Mouse (Mus musculus) cerebellum, postnatal 14 days (tissue): ENCODE results near the gene Pex14.

Experiments used
- DNase-seq, 2 experiments: peaks; one replicate each; pipeline ENCODE4 v3.0.0; 2021; ENCODE audit warnings: mixed read lengths in 2 of 2

Pex14 gene

DNA sequence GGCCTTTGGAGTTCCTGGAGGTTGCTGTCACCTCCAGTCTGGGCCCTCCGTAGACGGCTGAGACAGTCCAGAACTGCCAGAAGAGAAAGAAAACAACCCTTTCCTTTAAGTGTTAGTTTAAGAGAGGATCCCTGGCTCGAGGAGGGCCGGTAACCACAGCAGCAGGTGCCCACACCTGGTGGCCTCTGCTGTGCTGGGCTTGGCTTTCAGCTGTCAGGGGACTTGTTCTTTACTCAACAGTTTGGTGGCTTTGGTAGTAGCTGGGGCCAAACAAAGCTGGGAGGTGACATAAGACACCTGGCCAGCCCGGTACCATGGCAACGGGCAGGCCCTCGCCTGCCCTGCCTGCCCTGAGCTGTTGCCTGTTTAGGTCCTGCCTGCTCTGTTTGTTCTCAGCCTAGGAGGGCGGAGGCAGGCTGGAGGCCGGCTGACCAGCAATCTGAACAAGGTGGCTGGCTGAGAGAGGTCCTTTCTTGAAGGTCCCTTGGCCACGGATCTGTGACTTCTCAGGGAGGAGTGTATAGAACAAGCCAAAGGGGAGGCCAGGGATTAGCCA lies 151.8 kb downstream of the Pex14 start:
- DNase-seq = no peak

DNA sequence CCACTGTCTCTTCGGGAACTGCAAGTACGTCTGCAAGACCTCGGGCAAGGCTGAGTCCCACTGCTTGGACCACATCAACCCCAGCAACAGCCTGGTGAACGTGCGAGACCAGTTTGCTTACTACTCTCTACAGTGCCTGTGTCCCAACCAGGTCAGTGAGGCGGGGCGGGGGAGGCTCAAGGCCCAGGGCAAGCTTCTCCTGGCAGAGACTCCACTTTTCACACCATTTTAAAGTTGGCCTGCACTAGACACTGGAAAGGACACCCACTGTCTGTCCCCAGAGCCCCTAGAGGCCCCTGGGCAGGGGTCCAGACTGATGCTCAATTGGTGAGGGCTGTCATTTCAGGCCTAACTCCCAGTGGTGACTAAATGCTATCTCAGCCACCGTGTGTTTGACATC lies 153.6 kb downstream of the Pex14 start:
- DNase-seq = peak in 1 of 2 experiments; percentile 33

DNA sequence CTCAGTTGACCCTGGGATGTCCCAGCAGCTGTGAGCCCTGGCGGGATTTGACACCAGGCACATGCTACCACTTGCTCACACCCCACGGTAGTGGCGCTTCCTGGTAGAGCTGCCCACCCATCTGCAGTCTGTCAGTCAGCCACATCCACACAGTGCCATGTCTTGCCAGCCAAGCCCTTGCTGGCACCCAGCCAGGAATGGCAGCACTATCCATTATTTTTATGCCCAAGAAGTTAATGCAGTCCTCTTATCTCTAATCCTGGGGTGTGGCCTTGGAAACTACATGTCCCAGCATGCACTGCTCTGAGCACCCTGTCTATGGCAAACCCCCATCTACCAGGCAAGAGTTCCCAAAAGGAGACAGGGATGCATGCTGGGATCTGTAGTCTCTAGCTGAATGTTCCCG lies 154.2 kb downstream of the Pex14 start:
- peak; percentile 60 for DNase-seq

DNA sequence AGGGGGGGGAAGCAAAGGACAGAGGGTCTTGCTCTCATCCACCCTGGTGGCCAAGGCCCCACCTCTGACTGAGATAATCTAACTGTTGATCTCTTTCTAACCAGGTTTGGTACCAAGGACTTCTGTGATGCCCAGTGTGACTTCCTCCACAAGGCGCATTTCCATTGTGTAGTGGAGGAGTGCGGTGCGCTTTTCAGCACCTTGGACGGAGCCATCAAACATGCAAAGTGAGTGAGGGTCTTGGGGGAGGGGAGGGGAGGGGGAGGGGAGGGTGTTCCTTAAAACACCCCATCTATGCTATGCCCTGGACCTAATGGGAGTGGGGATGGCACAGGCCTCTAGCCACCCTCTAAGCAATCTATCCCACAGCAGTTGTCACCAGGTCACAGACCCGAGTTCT lies 156.6 kb downstream of the Pex14 start:
- DNase-seq = no peak

DNA sequence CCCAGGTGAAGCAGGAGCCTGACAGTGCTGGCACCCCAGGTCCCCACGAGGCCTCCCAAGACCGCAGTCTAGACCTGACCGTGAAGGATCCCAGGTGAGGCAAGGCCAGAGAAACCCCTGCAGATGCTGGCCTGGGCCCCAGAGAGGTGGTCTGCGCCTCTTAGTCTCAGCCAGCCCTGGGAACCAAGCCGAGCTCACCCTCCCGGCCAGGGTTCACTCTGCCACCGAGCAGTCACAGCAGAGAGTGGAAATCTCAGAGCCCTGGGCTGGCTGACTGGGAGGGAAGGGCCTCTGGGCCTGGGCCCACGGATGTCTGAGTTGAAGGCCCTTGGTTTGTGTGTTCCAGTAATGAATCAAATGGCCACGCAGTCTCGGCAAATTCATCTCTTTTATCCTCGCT lies 158.4 kb downstream of the Pex14 start:
- no peak for DNase-seq

DNA sequence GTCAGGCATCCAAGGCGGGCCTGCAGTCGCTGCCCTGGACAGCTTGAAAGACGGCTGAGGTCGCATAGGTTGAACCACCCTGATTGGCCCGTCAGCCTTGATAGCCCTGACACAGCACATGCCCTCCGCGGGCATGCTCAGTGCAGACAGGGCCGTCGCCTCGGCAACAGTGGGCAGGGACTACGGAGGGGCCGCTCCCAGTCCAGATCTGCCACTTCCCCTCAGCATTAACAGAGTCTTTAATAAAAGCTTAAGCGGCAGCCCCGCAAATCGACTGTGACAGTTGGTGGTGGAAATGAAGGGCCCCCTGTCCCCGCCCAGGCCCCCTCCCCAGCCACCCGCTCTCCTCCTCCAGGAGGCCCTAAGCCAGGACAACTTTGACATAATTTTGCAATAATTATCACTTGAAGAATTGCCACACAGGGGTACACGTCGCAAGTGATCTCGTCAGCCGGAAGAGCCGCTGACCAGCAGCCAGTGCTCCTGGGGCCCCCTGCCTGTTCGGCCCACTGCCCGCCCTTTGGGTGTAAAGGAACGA lies 158.9 kb downstream of the Pex14 start:
- DNase-seq = peak; percentile 47 to 60

DNA sequence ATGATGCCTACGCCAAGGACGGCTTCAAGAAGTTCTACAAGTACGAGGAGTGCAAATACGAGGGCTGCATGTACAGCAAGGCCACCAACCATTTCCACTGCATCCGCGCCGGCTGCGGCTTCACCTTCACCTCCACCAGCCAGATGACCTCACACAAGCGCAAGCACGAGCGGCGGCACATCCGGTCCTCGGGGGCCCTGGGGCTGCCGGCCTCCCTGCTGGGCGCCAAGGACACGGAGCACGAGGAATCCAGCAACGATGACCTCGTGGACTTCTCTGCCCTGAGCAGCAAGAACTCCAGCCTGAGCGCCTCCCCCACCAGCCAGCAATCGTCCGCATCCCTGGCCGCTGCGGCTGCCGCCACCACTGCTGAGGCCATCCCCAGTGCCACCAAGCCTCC lies 161.1 kb downstream of the Pex14 start:
- no peak for DNase-seq

DNA sequence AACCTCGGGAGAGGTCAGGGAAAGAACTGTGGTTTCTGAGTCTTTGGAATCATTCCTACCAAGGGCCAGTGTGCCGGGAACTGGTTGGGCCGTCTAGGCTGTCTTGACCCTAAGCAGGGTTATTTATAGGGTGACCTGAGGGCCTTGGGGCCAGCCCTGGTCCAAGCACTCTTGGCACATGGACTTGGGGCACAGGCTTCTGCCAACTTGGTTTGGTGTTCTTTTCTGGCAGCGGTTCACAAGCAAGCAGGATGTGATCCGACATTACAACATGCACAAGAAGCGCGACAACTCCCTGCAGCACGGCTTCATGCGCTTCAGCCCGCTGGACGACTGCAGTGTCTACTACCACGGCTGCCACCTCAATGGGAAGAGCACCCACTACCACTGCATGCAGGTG lies 162.9 kb downstream of the Pex14 start:
- DNase-seq = no peak

DNA sequence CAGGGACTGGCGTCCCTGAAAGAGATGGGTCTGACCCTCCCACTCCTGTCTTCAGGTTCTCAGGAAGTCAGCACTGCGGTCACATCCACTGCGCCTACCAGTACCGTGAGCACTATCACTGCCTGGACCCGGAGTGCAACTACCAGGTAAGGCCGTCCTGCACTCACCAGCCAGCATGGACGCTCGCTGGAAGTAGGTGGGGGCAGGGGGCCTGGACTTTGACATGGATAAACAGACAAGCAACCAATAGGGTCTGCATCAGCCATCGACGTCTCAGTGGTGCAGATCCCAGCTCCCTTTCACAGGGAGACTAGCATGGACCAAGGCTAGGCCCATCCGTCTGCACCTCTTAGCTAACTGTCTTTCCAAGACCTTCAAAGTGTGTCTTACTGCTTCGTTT lies 163.6 kb downstream of the Pex14 start:
- DNase-seq = no peak

DNA sequence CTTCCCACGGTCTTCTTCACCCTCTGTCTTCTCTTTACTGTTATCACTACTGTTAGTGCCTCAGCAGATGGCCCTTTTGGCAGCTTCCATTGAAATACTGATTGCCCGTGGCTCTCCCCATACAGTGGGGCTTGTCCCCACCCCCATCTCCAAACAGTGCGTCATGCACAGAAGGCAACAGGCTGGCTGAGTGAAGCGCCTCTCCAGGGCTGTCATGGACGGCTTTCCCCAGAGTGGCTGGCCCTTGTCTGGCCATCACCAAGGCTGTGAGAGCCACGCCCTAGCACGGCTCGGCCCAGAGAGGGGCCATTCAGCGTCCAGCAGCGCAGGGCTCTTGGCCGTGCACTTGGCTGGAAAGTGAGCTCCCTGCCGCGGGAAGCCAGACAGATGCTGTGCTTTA lies 164.5 kb downstream of the Pex14 start:
- DNase-seq = peak in 1 of 2 experiments; percentile 37

DNA sequence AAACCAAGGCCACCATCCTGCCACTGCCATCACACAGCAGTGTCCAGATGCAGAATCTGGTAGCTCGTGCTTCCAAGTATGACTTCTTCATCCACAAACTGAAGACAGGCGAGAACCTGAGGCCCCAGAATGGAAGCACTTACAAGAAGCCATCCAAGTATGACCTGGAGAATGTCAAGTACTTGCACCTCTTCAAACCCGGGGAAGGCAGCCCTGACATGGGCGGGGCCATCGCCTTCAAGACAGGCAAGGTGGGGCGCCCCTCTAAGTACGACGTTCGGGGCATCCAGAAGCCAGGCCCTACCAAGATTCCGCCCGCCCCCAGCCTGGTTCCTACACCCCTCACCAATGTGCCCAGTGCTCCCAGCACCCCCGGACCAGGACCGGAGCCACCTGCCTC lies 166.6 kb downstream of the Pex14 start:
- DNase-seq = no peak

DNA sequence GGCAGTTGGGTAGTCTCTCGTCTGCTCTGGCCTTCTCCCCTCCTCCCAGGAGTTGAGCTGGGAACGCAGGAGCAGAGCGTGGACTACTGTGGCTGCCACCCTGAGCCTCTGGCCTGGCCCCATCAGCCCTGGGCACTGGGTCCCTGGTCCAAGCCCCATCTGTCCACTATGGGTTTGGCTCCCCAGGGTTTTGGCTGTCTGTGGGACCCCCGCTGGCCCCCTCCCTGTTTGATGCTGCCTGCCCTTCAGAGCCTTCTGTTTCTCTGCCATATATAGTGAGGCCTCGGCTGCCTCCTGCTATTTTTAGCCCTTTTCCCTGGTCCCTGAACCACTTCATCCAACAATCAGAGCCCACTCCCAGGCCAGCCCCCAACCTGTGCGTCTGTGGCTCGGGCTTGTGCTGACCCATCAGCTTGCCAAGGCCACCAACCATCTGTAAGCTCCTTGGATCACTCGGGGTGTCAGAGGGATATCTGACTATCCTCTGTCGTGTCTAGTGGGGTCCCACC lies 168.9 kb downstream of the Pex14 start:
- DNase-seq = peak; percentile 69 to 74

DNA sequence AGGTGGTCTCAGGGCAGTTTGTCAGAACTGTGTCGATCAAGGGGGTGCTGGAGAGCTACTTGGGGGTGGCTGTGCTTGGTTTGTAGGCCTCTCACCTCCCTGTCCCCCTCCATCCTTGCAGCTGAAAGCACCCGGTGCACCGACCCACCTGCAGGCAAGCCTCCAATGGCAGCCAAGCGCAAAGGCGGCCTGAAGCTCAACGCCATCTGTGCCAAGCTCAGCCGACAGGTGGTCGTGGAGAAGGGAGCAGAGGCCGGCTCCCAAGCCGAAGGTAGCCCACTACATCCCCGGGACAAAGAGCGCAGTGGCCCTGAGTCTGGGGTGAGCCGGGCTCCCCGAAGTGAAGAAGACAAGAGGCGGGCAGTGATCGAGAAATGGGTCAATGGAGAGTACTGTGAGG lies 170.8 kb downstream of the Pex14 start:
- DNase-seq = peak in 1 of 2 experiments; percentile 60

DNA sequence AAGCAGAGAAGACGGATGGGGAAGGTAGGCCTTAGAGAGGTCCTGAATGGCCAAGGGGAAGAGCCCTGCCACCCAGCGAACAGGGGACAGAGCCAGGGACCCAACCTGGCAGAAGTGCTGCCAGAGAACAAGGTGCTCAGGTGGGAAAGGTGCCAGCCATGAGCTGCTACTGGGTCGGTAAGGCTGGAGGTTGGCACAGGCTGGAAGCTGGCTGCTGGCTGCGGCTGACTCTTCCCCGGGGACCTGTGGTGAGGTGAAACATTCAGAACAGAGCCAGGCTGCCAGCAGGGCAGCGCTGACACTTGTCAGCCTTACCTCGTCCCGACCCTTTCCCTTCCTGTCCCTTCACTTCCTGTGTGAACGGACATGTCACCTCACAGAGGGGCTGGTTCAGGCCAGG lies 171.4 kb downstream of the Pex14 start:
- peak in 1 of 2 experiments; percentile 38 for DNase-seq

DNA sequence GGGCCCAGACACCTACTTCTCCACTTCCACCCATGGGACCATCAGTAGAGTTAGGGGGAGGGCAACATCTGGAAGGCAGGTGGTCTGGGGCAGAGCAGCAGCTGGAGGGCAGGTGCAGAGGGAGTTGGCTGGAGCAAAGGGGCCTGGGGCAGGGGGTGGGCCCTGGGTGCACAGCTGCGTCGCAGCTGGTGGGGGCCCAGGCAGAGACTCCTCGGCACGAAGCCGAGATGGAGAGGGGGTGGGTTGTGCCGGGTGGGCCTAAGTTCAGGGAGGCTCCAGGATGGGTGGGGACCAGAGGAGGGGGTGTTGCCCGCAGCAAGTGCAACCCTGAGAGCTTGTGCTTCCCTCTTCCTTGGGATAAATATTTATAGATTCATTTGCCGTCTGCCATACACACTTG lies 173.2 kb downstream of the Pex14 start:
- no peak for DNase-seq

DNA sequence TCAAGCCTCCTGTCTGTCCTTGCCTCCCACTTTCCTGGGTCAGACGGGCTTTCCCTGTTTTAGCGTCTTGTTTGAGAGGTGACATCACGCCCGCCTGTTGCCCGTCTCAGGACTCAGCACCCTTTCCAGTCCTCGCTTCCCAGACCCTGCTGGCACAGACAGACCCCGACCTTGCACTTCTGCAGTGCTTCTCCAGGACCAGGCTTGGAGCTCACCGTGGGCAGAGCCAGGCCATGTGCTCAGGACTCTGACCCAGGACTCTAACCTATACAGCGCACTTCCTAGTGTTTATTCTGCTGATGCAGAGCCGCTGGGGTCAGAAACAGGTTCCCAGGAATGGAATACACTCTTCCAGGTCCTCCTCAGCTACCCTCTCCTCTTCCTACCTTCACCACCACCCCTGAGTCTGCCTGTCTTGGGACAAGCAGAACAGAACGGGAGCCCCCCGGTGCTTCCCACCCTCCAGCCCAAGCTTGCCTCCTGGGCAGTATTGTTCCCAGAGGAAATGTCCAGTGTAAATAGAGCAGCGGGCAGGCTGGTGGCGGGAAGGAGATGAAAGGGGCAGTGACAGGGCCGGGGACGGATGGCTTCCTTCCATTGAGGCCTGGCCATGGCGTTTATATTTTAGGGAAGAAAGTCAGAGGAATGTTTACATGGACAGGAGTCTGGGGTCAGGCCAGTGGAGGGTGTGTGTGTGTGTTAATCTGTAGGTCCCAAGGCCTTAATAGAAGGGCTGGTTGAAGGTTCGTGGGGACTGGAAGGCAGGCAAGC lies 173.9 kb downstream of the Pex14 start:
- no peak for DNase-seq

DNA sequence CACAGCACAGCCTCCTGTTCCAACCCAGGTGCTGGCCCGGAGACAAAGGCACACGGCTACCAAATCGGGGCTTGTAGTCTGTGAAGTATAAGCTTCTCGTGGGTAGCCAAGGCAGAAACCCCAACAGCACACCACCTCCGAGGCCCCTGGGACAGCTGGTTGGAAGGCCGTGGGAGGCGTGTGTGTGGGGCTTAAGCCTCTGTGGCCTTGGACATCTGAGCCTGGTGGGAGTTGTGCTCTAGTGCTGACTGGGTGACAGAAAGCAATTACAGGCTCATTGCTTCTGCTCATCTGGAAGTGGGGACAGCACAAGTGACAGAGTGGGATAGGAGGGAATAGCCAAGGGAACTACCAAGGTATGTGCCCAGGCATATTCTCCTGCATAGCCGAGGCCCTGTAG lies 175.7 kb downstream of the Pex14 start:
- no peak for DNase-seq

DNA sequence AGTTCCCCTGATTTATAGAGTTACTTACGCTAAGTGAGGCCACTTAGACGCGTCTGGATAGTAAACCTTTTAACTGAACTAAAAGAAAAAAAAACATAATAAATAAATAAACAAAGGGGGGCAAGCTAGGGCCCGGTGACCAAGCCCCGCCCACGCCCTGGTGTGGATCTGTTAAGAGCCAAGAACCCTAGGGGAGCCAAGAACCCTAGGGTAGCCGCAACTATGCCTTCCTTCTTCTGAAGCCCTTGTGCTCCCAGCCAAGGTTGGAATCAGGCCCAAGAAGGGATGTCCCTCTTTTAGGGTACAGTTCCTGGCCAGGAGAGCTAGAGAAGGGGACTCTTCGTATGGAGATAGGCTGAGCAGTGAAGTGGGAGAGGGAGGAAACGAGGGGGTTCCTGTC lies 176.3 kb downstream of the Pex14 start:
- DNase-seq = no peak

DNA sequence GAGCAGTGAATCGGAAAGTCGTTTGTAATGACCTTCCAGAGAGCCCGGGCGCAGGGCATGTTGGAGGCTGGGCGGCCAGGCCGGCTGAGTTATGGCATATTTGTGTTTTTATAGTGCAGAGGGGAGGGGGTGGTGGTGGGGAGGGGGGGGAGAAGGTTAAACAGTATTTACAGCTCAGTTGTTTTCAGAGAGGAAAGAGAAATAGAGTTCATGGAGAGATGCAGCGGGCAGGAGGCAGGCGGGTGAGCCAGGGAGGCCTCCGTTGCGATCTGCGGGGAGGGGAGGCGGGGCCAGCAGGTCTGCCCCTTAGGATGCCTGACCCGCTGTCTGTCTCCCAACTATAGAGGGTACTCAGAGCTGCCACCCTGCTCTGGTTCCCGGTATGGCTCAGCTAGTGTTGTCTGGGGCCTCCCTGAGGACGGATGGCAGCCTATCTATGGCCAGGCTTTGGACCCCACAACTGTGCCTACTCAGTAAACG lies 177.4 kb downstream of the Pex14 start:
- no peak for DNase-seq

DNA sequence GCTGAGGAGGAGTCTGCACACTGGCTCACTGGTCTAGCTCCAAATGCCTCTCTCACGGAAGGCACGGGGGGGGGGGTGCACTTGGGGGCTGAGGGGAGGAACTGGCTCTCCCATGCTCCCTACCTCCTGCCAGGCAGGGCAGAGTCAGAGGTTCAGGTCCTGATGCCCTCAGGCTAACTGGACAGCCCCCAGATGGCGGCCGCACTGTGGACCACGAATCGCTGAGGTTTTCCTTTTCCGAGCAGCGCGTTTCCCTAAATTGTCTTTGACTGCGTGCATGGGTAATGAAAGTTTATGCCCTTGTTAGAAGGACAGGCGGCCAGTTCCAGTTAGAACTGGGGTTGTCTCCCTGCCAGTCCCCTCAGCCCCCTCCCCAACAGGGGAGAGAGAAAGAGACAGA lies 179.1 kb downstream of the Pex14 start:
- no peak for DNase-seq

DNA sequence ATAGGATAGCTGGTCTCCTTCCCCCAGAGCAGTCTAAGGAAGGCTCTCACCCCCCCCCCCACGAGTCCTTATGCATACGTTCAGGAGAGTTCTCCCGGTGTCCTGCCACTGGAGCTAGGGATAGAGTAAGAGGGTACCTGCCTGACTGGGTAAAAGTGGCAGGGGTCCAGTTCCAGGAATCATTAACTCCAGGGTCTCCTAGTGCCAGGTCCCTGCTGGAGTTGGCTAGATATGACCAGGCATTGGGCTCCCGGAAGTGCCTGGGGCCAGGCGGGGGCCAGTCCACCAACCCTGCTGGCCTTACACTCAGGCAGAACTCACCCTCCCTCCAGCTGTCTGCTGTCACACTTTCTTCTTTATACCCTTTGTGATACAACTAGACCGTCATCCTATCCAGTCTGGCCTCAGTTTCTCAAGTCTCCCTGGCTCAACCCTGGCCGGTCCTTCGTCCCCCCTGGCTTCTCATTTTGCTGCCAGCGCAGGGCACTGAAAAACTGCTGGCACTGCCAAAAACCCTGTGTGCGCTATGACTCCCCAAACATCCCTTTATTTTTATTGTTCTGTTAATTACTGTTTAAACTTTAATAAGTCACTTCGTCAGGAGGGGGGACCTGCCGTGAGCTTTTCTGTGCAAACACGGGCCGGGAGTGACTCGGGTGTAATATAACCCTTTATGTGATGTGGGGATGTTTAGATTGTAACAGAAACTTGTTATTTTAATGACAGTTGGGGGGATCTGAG lies 180.8 kb downstream of the Pex14 start:
- no peak for DNase-seq

DNA sequence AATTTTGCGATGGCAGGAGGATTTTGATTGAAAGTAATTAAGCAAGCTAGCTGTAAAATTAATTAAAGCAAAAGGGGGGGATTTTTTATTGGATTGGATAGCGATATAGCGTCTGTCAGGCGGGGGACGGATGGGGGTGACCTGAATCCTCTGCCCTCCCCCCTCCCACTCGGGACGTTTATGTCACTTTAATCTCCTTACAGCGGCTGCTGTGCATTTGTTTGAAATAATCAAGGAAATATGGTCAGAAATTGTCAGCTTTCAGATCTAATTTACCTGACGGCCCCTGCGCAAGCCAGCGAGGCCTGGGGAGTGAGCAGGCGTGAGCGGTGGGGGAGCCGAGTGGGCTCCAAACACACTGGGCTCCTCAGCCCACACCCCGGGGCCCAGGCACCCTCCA lies 183.8 kb downstream of the Pex14 start:
- DNase-seq = no peak

DNA sequence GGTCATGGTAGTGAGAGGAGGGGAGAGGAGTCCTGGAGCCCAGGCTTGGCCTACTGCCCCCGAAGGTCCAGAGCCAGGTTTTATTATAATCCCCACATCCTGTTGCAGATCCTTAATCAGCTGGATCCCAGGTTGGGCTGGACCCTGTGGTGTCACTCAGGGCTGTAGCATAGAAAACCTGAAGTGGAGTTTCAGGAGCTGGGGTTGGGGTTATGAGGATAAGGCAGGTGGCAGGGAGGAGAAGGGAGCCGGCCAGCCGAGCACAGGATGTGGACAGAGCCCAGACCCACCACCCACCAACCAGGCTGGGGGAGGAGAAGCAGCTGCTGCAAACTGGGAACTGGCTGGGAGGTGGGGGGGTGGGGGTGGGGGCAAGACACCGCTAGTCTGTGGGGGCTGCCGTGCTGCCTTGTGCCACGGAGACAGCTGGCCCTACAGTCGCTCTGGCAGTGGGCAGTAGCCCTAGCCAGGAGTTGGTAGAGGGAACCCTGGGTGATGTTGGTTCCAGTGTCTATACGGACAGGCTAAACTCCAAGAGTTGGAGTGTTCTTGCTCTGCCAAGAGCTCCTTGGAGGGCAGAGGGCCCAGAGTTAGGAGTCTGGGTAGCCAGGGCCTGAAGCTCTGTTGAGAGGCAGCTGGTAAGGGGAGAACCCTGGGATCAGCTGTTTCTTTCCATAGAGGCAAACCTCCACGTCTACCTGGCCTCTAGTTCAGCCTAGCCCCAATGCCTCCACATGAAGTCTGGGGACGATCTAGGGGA lies 184.6 kb downstream of the Pex14 start:
- DNase-seq = peak; percentile 56 to 82
